Mouse (Mus musculus) midbrain, embryonic 12.5 days (tissue): ENCODE measurements around the gene Golga1. TPM values are rescaled to one million over a fixed set of nuclear protein-coding genes. Genes with fewer than 3 reads are reported as not detected.
A peak's percentile ranks its signal among the peaks of the same experiment; 100 is the strongest.
"Not testable (repeated sequence)": the region's sequence is repeated elsewhere in the genome, so short reads cannot be mapped to it uniquely, and the experiment has no call there.

Experiments
- ATAC-seq: fragments of 200-750 bp; cut with Nextera tagmentation; 2 replicates; pipeline ENCODE4 v1.8.0; 2017; ENCODE audit warnings: low read depth, moderate TSS enrichment, moderate library complexity; ENCODE audit not compliant: low FRiP score
- H3K27ac ChIP-seq: fragments of 300-500 bp; sonication (generic); replicated peaks from 2 replicates; pipeline ENCODE4 v1.5.1; 2016; ENCODE audit warnings: mild to moderate bottlenecking
- H3K27me3 ChIP-seq: fragments of 300-500 bp; sonication (generic); 2 replicates; pipeline ENCODE4 v1.6.1; 2016; ENCODE audit warnings: mild to moderate bottlenecking
- H3K36me3 ChIP-seq: fragments of 300-500 bp; sonication (generic); 2 replicates; pipeline ENCODE4 v1.6.1; 2016
- H3K4me1 ChIP-seq: fragments of 300-500 bp; sonication (generic); 2 replicates; pipeline ENCODE4 v1.6.1; 2016
- H3K4me2 ChIP-seq: fragments of 300-500 bp; sonication (generic); replicated peaks from 2 replicates; pipeline ENCODE4 v1.6.1; 2016; ENCODE audit warnings: mild to moderate bottlenecking, moderate library complexity
- H3K4me3 ChIP-seq: fragments of 300-500 bp; sonication (generic); 2 replicates; pipeline ENCODE4 v1.5.1; 2016; ENCODE audit warnings: mild to moderate bottlenecking
- H3K9ac ChIP-seq: fragments of 300-500 bp; sonication (generic); replicated peaks from 2 replicates; pipeline ENCODE4 v1.6.1; 2016; ENCODE audit warnings: mild to moderate bottlenecking, moderate library complexity
- H3K9me3 ChIP-seq: fragments of 300-500 bp; sonication (generic); 2 replicates; pipeline ENCODE4 v1.6.1; 2016; ENCODE audit warnings: mild to moderate bottlenecking
- WGBS: fragments of 180-500 bp; shearing (Covaris S2); methylation state at CpG from one replicate; pipeline ENCODE4 v1.1.7; 2016; 5-methylcytosine and 5-hydroxymethylcytosine counted together
- polyA plus RNA-seq: library from polyadenylated mRNA; unstranded; fragments of >200 nt; fragmentation: Nextera tagmentation; extraction: Ambion mirVana; gene quantifications from 2 replicates; pipeline ENCODE4 v1.2.1, GENCODE M21; 2016

Gene Golga1
- polyA plus RNA-seq, result 38.6 and 39.4 TPM in 2 replicates

GRCm38 (mm10) chr2:39065400-39065987, at the start of gene Golga1:
TSS of gene Golga1 (minus strand) at chr2:39065541.
- peaks cover 9% of the 10 kb centered on the region for H3K4me1 ChIP-seq
- no peaks in the 10 kb centered on the region for H3K9me3 ChIP-seq
- peak within 1 kb of the TSS; percentile 81 for H3K27ac ChIP-seq
- under 1% methylated on average over 50 of the region's 50 CpGs for WGBS
- H3K4me2 ChIP-seq, result peak within 1 kb of the TSS; percentile 84
- H3K9ac ChIP-seq, result peak within 1 kb of the TSS; percentile 90
- peak; percentile 98 for ATAC-seq
- 0 out of 2 replicates have a peak, but pooled peaks cover 3% of the 10 kb centered on the region for H3K36me3 ChIP-seq
- H3K27me3 ChIP-seq, result no peaks in the 10 kb centered on the region
- peak within 1 kb of the TSS; percentile 89 for H3K4me3 ChIP-seq

- 96% methylated on average over 7 of the region's 7 CpGs for WGBS
- Histone ChIP-seq H3K9ac (no peak overlapping the region), H3K4me2 (no peak overlapping the region), H3K4me1 (no peaks in the 10 kb centered on the region), H3K27ac (no peak overlapping the region), H3K4me3 (no peak overlapping the region), H3K27me3 (no peaks in the 10 kb centered on the region), H3K9me3 (no peaks in the 10 kb centered on the region), H3K36me3 (peaks cover 54% of the 10 kb centered on the region)
- ATAC-seq, result no peak
Observed at GRCm38 (mm10) chr2:39114093-39114492, 48.8 kb upstream of the Golga1 start.

- Histone ChIP-seq H3K9ac (no peak overlapping the region), H3K27ac (no peak overlapping the region), H3K27me3 (no peaks in the 10 kb centered on the region), H3K36me3 (peaks cover 36% of the 10 kb centered on the region), H3K4me2 (no peak overlapping the region), H3K9me3 (no peaks in the 10 kb centered on the region), H3K4me3 (no peak overlapping the region), H3K4me1 (no peaks in the 10 kb centered on the region)
- no peak for ATAC-seq
Observed at GRCm38 (mm10) chr2:39110514-39110913, 45.2 kb upstream of the Golga1 start.

- H3K36me3 ChIP-seq, result peaks cover 39% of the 10 kb centered on the region
Observed at GRCm38 (mm10) chr2:39109712-39110111, 44.4 kb upstream of the Golga1 start.

GRCm38 (mm10) chr2:39099951-39100350, 34.6 kb upstream of the Golga1 start:
- H3K4me3 ChIP-seq, H3K9me3 ChIP-seq, H3K27me3 ChIP-seq, H3K4me2 ChIP-seq, H3K4me1 ChIP-seq, H3K27ac ChIP-seq, ATAC-seq, H3K9ac ChIP-seq: not testable (repeated sequence)
- H3K36me3 ChIP-seq, result peaks cover 30% of the 10 kb centered on the region
- WGBS, result 100% methylated on average over 1 of the region's 1 CpGs

More at GRCm38 (mm10) chr2:39109712-39110111, 44.4 kb upstream of the Golga1 start:
- H3K27ac ChIP-seq, H3K4me2 ChIP-seq, H3K4me3 ChIP-seq, H3K9ac ChIP-seq, H3K27me3 ChIP-seq, ATAC-seq, H3K4me1 ChIP-seq, H3K9me3 ChIP-seq: not testable (repeated sequence)

GRCm38 (mm10) chr2:39097993-39098392, 32.7 kb upstream of the Golga1 start:
- no peaks in the 10 kb centered on the region for H3K27me3 ChIP-seq
- no peak for ATAC-seq
- no peak overlapping the region for H3K27ac ChIP-seq
- H3K4me3 ChIP-seq, result no peak overlapping the region
- H3K4me2 ChIP-seq, result no peak overlapping the region
- no peaks in the 10 kb centered on the region for H3K4me1 ChIP-seq
- no peaks in the 10 kb centered on the region for H3K9me3 ChIP-seq
- H3K9ac ChIP-seq, result no peak overlapping the region
- peaks cover 40% of the 10 kb centered on the region for H3K36me3 ChIP-seq

GRCm38 (mm10) chr2:39091966-39092365, 26.6 kb upstream of the Golga1 start:
- H3K9ac ChIP-seq, result no peak overlapping the region
- no peak overlapping the region for H3K4me2 ChIP-seq
- no peak overlapping the region for H3K27ac ChIP-seq
- H3K27me3 ChIP-seq, result no peaks in the 10 kb centered on the region
- WGBS, result 97% methylated on average over 1 of the region's 1 CpGs
- peaks cover 46% of the 10 kb centered on the region for H3K36me3 ChIP-seq
- H3K4me1 ChIP-seq, result no peaks in the 10 kb centered on the region
- no peak overlapping the region for H3K4me3 ChIP-seq
- ATAC-seq, result no peak
- H3K9me3 ChIP-seq, result no peaks in the 10 kb centered on the region

- Histone ChIP-seq H3K9me3 (no peaks in the 10 kb centered on the region), H3K36me3 (peaks cover 57% of the 10 kb centered on the region), H3K9ac (no peak overlapping the region), H3K27ac (no peak overlapping the region), H3K4me2 (no peak overlapping the region), H3K4me1 (no peaks in the 10 kb centered on the region), H3K27me3 (no peaks in the 10 kb centered on the region), H3K4me3 (no peak overlapping the region)
- ATAC-seq, result no peak
- 92% methylated on average over 3 of the region's 3 CpGs for WGBS
Observed at GRCm38 (mm10) chr2:39082706-39083105, 17.4 kb upstream of the Golga1 start.

- H3K27me3 ChIP-seq, result no peaks in the 10 kb centered on the region
- H3K4me3 ChIP-seq, result no peak overlapping the region
- ATAC-seq, result no peak
Observed at GRCm38 (mm10) chr2:39070666-39071065, 5.3 kb upstream of the Golga1 start.

GRCm38 (mm10) chr2:39069096-39069495, 3.8 kb upstream of the Golga1 start:
- no peaks in the 10 kb centered on the region for H3K27me3 ChIP-seq
- no peaks in the 10 kb centered on the region for H3K9me3 ChIP-seq
- no peak for ATAC-seq
- H3K9ac ChIP-seq, result no peak overlapping the region
- H3K4me2 ChIP-seq, result no peak overlapping the region
- H3K4me1 ChIP-seq, result peaks cover 8% of the 10 kb centered on the region
- H3K27ac ChIP-seq, result no peak overlapping the region
- 68% methylated on average over 1 of the region's 1 CpGs for WGBS
- no peaks in the 10 kb centered on the region for H3K36me3 ChIP-seq
- H3K4me3 ChIP-seq, result no peak overlapping the region

More at GRCm38 (mm10) chr2:39070666-39071065, 5.3 kb upstream of the Golga1 start:
- no peak overlapping the region for H3K27ac ChIP-seq
- H3K4me1 ChIP-seq, result no peaks in the 10 kb centered on the region
- no peak overlapping the region for H3K4me2 ChIP-seq
- no peaks in the 10 kb centered on the region for H3K9me3 ChIP-seq
- no peak overlapping the region for H3K9ac ChIP-seq
- H3K36me3 ChIP-seq, result no peaks in the 10 kb centered on the region

- Histone ChIP-seq H3K9ac (peak overlapping the region; percentile 90), H3K4me3 (peak overlapping the region; percentile 89), H3K27me3 (no peaks in the 10 kb centered on the region), H3K9me3 (no peaks in the 10 kb centered on the region), H3K4me1 (peaks cover 9% of the 10 kb centered on the region), H3K27ac (peak overlapping the region; percentile 81), H3K36me3 (peaks cover 7% of the 10 kb centered on the region; the same call in 1 of the 2 replicates), H3K4me2 (peak overlapping the region; percentile 84)
- 6% methylated on average over 25 of the region's 25 CpGs for WGBS
- ATAC-seq, result peak; percentile 21
Observed at GRCm38 (mm10) chr2:39064687-39065399, 498 bp downstream of the Golga1 start.

- no peaks in the 10 kb centered on the region for H3K4me1 ChIP-seq
- H3K9me3 ChIP-seq, result no peaks in the 10 kb centered on the region
- H3K4me3 ChIP-seq, result no peak overlapping the region
- peaks cover 87% of the 10 kb centered on the region for H3K36me3 ChIP-seq
- no peak overlapping the region for H3K9ac ChIP-seq
- no peaks in the 10 kb centered on the region for H3K27me3 ChIP-seq
- H3K4me2 ChIP-seq, result no peak overlapping the region
- 98% methylated on average over 1 of the region's 1 CpGs for WGBS
- ATAC-seq, result no peak
- no peak overlapping the region for H3K27ac ChIP-seq
Observed at GRCm38 (mm10) chr2:39048515-39048914, 16.8 kb downstream of the Golga1 start.
